Mouse (Mus musculus): ENCODE data around the gene Aqp12. TPM values are rescaled to one million over a fixed set of nuclear protein-coding genes. Genes with fewer than 3 reads are reported as not detected.

Gene Aqp12
- polyA plus RNA-seq, 1 experiment from 2014 or later = not detected

Other genes with a start within 250 kb of the Aqp12 start
- gene Gpc1, start 174.7 kb upstream of the Aqp12 start, polyA plus RNA-seq (2015; fragmentation: Nextera tagmentation; extraction: Ambion mirVana) = 34.2 and 35.1 TPM in 2 replicates
- gene Ankmy1, start 103.4 kb upstream of the Aqp12 start, polyA plus RNA-seq (2015; fragmentation: Nextera tagmentation; extraction: Ambion mirVana) = 0.27 and 0.43 TPM in 2 replicates
- gene Dusp28, start 99.4 kb upstream of the Aqp12 start, polyA plus RNA-seq (2015; fragmentation: Nextera tagmentation; extraction: Ambion mirVana) = 9.9 and 11.5 TPM in 2 replicates
- gene Rnpepl1, start 95.6 kb upstream of the Aqp12 start, polyA plus RNA-seq (2015; fragmentation: Nextera tagmentation; extraction: Ambion mirVana) = 41.9 and 43.0 TPM in 2 replicates
- gene Capn10, start 72.0 kb upstream of the Aqp12 start, polyA plus RNA-seq (2015; fragmentation: Nextera tagmentation; extraction: Ambion mirVana) = 27.7 and 30.4 TPM in 2 replicates
- gene Gpr35, start 55.5 kb upstream of the Aqp12 start, polyA plus RNA-seq (2015; fragmentation: Nextera tagmentation; extraction: Ambion mirVana) = 0.36 and 0.62 TPM in 2 replicates
- 6.5 and 10.8 TPM in 2 replicates for gene Kif1a, start 95.6 kb downstream of the Aqp12 start, polyA plus RNA-seq (2015; fragmentation: Nextera tagmentation; extraction: Ambion mirVana)
- not detected in 2 replicates for gene Agxt, start 128.9 kb downstream of the Aqp12 start, polyA plus RNA-seq (2015; fragmentation: Nextera tagmentation; extraction: Ambion mirVana)
- 14.1 and 16.7 TPM in 2 replicates for gene 2310007B03Rik, start 154.6 kb downstream of the Aqp12 start, polyA plus RNA-seq (2015; fragmentation: Nextera tagmentation; extraction: Ambion mirVana)
- gene Crocc2, start 162.4 kb downstream of the Aqp12 start, polyA plus RNA-seq (2015; fragmentation: Nextera tagmentation; extraction: Ambion mirVana) = 3.2 and 3.7 TPM in 2 replicates
- gene Sned1, start 229.5 kb downstream of the Aqp12 start, polyA plus RNA-seq (2015; fragmentation: Nextera tagmentation; extraction: Ambion mirVana) = 19.6 and 23.2 TPM in 2 replicates

All from lung, embryonic 15.5 days (tissue).